Mouse (Mus musculus) B cell, adult 2 months (primary cell): Measurements from ENCODE around the gene Tob2.

Source experiments
- DNase-seq, 2 experiments: peaks; one replicate each; pipeline ENCODE4 v3.0.0; 2022

Tob2 gene

GRCm38 (mm10) chr15:81836124-81836821 lies 22.3 kb downstream of the Tob2 start:
- DNase-seq: peak; percentile 25 to 29

GRCm38 (mm10) chr15:81835007-81835880 lies 23.4 kb downstream of the Tob2 start:
- no peak for DNase-seq

- DNase-seq: no peak
Measured at GRCm38 (mm10) chr15:81834171-81834841, 24.3 kb downstream of the Tob2 start.

GRCm38 (mm10) chr15:81833481-81833880 lies 25.1 kb downstream of the Tob2 start:
- DNase-seq: no peak

- no peak for DNase-seq
Measured at GRCm38 (mm10) chr15:81832219-81832618, 26.4 kb downstream of the Tob2 start.

- DNase-seq: peak; percentile 90 to 92
Measured at GRCm38 (mm10) chr15:81831136-81831825, 27.3 kb downstream of the Tob2 start.

GRCm38 (mm10) chr15:81830530-81830929 lies 28.1 kb downstream of the Tob2 start:
- no peak for DNase-seq

- no peak for DNase-seq
Measured at GRCm38 (mm10) chr15:81829208-81829580, 29.4 kb downstream of the Tob2 start.

GRCm38 (mm10) chr15:81828426-81829207 lies 30.0 kb downstream of the Tob2 start:
- DNase-seq: no peak

GRCm38 (mm10) chr15:81824832-81825231 lies 33.8 kb downstream of the Tob2 start:
- no peak for DNase-seq

GRCm38 (mm10) chr15:81822631-81823030 lies 36.0 kb downstream of the Tob2 start:
- no peak for DNase-seq

- DNase-seq: no peak
Measured at GRCm38 (mm10) chr15:81818404-81818803, 40.2 kb downstream of the Tob2 start.

- no peak for DNase-seq
Measured at GRCm38 (mm10) chr15:81814716-81815370, 43.8 kb downstream of the Tob2 start.

- DNase-seq: no peak
Measured at GRCm38 (mm10) chr15:81813986-81814705, 44.5 kb downstream of the Tob2 start.

GRCm38 (mm10) chr15:81812696-81813631 lies 45.6 kb downstream of the Tob2 start:
- DNase-seq: no peak

- no peak for DNase-seq
Measured at GRCm38 (mm10) chr15:81812287-81812686, 46.3 kb downstream of the Tob2 start.

GRCm38 (mm10) chr15:81811599-81811996 lies 47.0 kb downstream of the Tob2 start:
- no peak for DNase-seq

GRCm38 (mm10) chr15:81810671-81811598 lies 47.7 kb downstream of the Tob2 start:
- DNase-seq: peak; percentile 97 to 98
